Mouse (Mus musculus) ZHBTc4 (cell line): ENCODE data around the gene Arhgef3.

Experiments used
- DNase-seq: peaks from one replicate; pipeline ENCODE4 v3.0.0-alpha.2; 2011; ENCODE audit warnings: low read depth, low spot score

Gene Arhgef3

DNA sequence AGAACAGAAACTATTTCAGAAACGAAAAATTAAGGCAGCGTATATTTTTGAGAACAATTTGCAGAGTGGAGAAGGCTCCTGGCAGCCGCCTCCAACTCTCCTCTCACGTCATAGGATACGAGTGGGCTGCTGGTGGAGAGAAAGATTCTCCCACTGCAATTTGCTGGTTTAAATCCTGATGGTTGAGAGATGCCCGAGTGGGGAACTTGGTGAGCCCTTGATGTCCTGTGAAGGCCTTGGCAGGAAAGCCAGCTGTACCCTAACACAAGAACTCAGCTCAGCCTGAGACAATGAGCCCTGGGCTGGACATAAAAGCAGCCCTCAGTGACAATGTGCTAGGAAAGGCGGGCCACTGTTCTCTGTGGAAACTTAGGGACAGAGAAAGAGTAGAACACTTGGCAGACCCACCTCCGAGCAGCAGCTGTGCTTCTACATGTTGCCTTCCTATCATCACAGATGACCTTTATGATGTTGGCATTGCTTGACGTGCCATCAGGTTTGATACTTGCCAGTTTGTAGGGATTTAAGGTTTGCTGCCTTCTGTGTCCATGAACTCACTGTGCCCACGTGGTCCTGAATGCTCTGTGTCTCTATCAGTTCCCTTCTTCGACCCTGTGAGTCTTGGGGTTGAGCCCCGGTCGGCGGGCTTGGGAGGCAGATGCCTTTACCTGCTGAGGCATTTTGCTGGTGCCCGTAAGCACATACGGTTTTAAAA, 154.4 kb downstream of the Arhgef3 start:
- no peak for DNase-seq

DNA sequence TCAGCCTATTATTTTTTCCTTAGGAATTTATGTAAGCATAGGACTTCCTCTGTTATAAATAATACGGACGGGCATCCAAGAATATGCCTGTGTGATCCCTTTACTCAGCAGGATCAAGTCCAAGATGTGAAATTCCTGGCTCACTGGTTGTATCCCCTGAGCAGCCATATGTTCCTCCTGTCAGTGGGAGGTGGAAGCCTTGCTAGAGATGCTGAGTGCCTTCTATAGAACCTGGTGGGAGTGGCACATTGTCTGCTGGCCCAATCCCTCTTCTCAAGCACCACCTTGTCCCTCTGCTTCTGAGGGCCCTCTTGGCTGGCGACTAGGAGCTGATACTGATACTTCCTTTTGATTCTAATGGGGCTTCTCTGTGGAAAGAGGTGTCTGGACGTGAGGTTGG, 155.1 kb downstream of the Arhgef3 start:
- DNase-seq, result no peak

DNA sequence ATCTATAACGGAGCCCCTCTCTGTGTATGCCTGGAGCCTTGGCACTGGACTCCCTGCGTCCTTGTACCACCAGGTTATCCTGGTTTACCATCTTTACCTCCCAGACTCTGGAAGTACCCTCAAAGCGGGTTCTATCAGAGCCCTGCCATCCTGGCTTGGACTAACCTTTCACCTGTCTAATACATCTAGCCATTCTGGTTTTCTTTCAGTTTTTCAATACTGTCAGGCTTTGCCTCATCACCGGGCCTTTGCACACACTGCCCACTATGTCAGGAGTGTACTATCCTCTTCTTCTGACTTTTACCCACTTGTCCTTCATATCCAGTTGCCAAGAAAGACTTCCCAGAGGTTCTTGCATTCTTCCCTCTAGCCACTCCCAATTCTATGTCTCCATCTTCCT, 155.8 kb downstream of the Arhgef3 start:
- DNase-seq, result no peak

DNA sequence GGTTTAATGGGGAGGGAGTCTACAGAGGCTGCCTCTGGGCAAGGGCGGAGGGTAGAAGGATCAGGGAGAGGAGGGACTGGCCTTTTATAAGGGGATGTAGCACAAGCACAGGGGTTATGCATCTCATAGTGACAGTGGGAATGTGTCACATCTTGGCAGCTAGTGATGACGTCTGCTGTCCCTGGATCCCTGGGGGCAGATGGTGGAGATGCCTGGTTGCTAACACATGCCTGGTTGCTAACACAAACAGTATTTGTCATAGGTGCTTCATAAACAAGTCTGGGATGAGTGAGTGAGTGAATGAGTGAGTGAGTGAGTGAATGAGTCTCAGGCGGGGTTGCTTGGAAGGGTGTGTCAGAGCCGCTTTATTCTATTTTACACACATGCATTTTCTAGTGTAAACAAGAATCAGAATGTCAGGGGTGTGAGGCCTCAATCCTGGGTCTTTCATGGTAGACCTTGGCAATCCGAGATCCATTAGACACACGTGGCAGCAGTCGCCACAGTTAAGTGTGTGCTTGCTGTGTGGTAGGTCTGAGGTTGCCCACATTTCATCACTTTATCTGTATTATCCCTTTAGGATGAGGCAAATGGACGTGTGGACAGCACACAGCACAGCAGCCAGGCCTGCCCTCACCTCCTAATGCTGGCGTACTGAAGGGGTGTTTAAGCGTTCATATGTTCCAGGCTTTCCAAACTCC, 156.8 kb downstream of the Arhgef3 start:
- DNase-seq, result no peak

DNA sequence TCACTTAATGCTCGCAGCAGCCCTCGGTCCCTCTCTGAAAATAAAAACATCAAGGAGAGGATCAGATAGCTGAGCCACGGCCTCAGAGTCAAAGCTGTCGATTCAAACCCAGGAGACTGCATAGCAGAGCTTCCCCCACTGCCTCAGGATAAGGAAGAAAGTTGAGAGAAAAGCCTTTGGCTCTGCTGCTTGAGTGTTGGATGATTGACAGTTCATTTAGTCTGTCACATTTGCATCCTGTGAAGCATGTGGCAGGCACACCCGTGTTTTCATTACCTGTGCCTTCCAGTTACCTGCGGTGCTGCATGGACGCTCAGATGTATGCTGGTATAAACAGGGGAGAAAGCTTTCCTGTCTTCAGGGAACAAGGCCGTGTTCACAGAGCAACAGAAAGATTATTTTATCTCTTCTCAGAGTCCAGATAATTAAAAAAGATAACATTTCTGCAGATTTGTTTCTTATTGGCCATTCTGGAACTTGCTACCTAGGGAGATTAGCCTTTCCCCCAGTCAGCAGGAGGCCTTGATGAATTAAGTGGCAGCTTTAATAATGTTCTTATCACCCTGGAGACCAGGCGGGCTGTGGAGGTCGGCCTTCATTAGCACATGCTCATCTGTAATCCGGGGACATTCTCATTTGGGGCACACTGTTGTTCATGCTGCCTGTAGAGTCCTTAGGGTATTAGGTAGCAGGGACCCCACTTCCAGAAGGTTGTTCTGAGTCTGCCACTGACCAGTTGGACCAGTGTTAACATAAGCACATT, 157.6 kb downstream of the Arhgef3 start:
- peak; percentile 77 for DNase-seq

DNA sequence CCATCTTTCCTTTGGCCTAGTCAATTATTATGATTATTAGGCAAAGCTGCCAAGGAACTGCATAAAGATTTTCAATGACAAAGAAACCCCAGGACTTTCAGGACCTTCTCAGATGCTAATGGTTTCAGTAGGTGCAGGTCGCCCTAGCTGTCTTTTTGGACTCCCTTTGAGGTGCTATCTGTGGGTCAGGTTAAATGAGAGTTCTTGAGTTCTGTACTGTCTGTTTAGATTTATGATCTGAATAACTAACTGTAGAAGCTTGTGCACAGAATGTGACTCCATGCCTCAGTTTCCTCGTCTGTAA, 158.1 kb downstream of the Arhgef3 start:
- peak; percentile 81 for DNase-seq

DNA sequence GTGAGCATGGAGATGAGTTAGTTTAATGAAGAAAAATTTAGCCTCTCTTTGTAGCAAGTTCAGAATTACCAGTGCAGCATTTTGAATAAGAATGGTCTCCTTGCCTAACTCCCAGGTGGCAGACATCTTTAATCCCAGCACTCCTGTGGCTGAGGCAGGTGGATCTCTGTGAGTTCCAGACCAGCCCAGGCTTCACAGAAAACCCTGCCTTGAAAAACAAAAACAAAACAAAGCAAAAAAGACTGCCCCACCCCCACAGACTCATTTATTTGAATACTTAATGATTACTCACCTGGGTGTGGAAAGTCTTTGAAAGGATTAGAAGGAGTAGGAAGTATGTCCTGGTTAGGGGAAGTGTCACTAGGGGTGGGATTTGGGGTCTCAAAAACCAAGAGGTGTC, 158.5 kb downstream of the Arhgef3 start:
- DNase-seq, result peak; percentile 88

DNA sequence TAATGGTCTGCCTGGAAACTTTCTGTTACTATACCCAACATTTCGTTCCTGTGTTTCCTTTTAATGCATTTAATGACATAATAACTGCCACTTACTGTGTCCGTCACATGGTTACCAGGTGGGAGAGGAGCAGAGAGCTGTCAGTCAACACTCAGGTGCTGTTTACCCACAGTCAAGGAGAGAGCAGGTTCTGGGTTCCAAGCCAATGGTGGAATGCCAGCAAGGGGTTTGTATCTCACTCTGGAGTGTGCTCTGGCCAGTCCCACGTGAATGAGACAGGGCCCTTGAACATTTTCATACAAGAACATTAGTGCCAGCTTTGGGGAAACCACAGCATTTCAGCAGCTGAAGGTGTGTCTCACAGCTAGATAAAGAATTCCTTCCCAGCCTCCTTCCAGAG, 162.6 kb downstream of the Arhgef3 start:
- DNase-seq, result no peak

DNA sequence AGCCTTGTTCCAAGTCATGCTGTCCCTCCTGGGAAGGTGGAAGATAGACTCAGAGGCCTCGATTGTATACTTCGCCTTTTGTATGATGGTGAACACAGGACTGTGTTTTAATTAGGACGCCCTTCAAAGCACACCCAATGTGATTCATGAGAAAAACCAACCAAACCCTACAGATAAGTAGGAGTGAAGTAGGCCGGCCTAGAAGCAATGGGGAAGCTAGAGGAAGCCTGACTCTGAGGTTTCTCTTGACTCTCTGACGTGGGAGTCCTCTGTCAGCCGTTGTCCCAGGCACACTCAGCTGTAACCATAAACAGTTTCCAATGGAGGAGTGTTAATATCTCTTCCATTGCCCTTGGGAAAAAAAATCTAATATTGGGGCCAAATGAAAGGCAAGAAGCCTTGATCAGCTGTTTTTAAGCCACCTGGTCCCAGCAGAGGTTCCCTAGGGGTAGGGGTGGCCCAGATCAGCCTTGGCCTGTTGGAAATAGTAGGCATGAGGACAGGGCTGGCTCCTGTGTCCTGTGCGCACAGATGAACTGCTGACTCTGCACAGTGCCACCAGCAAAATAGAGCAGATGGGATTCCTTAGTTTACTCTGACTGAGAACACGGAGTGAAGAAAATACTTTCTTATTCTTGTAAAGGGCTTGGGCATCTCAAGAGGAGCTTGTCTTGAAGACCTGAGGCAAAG, 165.6 kb downstream of the Arhgef3 start:
- no peak for DNase-seq

DNA sequence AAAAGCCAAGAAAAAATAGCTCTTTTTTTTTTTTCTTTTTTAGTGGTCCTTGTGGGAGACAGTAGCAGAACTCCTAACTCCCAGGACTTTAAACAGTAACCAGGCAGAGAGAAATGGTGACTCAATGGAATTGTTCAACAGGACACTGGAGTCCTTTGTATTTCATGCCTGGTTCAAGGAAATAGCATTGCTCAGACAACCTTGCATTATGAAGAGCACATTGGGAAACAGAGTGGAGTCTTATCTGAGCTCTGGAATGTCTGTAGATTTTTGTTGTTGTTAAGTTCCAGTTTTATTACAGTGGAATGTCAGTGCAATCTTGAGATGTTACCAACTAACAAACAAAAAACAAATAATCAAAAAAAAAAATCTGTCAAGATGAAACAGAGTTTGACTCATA, 169.3 kb downstream of the Arhgef3 start:
- no peak for DNase-seq

DNA sequence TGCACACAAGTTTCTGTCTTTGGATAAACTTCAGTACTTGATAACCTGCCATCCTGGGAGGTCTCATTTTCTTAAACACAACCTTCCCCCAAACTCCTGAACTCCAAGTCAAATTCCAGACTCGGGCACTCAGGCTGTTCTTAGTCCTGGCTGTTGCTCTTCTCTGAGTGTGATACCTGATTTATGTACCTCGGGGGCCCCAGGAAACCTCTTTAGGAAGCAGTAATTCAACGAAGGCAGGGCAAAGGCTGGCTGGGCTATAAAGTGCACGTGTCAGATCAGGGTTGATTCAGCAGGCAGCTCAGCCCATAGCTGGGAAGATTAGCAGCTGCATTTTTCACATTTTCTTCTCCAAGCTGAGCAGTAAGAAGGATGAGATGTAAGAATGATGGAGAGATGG, 171.5 kb downstream of the Arhgef3 start:
- no peak for DNase-seq

DNA sequence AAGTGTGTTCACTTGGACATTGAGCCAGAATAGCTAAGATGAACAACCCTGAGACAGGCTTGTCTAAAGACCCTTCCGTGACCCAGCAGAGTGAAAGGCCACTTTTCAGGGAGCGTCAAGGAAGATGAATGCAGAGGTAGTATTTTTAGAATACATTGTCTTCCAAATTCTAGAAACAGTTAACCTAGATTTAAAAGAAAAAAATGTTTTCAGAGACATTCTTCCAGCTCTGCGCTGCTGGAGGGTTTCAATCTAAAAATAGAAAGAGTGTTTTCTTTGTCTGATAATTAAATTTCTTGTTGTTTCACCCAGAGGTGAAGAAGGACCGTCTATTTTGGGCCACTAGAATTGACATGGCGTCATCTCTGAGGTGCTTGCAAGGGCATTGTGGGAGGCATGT, 174.4 kb downstream of the Arhgef3 start:
- no peak for DNase-seq

DNA sequence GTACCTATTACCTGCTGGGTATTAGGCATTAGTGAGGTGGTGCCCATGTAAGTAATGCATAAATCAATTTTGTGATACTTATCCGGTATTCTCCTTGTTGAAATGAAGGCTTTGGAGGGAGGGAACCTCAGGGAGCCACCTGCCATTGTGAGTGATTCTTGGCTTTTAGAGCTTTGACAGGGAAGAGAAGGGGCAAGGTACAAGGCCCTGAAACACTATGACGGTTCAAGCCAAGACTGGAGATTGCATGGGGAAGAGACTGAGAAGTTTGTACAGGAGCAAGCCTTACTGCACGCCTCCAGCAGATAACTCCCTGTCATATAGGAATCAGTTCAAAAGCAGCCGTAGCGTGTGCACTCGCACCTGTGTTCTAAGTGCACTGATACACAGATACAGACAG, 177.4 kb downstream of the Arhgef3 start:
- no peak for DNase-seq

DNA sequence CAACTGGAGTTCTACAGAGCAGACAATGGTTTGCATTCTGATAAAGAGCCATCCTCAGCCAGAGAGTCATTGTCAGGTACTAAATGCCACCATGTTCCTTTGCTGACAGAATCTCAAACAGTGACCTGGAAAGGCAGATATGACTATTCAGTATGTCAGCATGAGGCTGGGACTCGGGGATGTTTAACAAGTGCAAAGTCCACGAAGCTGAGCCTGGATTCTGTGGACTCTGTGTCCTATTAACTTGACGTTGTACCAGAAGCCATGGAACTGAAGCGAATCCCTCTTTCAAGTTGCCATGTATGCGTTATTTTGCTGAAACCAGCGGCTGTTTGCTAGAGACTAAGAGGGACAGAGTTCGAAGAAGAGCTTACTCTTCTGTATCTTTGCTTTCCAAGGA, 181.1 kb downstream of the Arhgef3 start:
- DNase-seq, result no peak

DNA sequence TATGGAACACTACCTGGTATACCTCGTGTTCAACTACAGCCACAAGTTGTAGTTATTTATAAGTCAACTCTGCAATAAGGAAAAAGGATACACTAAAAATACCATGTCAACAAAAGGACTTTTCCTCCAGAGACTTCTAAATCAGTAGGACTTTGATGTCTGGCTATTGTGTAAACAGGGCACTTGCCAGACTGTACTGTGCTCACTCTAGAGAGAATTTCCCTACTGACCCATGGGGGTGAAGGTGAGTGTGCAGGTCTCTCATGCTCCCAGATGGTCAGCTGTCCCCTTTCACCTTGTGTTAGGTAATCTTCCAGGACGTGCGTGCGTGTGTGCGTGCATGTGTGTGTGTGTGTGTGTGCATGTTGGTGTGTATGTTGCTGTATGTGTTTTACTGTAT, 182.3 kb downstream of the Arhgef3 start:
- no peak for DNase-seq

DNA sequence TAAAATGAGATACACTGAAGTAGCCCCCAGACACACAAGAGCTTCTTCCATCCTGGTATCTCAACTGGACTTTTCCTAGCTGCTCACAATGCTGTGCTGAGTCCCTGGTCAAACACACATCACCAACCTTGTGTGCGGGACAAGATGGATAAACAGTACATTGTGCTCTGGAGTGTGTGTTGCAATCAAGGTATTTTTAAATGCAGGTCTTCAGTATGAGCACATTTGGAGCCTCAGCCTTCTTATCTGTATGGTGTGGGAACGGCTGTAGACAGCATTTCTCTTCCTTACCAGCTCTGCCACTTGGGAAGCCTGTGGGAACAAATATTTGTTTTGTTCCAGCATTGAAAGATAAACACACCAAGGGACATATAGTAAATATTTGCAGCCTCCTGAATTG, 184.2 kb downstream of the Arhgef3 start:
- DNase-seq, result no peak

DNA sequence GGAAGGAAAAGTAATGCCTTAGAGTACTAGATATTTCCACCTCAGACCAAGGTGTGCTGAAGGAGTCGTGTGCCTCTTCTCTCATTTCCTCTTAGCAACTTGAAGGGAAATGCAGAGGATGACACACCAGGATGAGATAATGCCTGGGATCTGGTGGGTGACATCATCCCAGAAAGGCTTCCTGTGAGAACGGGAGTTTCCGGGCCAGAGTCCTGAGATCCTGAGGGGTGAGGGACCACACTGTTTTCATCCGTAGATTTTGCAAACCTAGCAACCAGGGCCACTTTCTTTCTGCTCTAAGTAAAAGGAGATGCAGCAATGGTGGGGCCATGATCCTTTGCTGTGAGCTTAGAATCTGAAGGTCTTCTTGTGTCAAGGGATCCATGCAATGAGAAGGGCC, 185.0 kb downstream of the Arhgef3 start:
- DNase-seq, result no peak

DNA sequence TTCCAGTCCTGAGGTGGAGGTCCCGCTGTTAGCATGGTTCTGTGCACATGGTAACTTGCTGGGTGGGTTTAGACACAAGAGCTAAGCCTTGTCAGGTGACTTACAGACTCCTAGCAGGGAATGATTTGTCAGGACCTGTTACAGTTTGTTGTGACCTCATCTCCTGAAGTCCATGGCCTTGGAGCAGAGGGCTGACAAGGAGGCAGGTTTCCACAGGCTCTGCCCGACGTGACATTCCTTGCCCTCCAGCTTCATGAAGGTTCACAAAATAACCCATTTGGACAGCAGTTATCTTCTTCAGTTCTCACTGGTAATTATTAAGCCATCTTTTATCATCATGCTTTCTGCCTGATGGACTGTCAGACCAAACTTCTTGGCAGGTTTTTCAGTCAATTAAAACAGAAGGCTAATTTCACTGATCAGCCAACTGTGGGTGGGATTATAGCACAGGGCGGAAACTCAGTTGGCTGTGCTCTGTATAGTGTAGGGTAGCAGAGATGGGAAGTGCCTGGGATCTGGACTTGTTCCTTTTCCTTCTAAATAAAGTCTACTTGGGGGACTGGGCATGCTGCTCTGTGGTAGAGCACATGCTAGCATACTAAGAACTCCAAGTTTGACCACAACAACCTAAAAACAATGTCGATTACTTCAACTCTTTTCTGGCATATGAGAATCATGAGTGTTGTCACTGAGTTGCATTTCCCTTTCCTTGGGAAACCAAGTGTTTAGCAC, 187.2 kb downstream of the Arhgef3 start:
- no peak for DNase-seq

DNA sequence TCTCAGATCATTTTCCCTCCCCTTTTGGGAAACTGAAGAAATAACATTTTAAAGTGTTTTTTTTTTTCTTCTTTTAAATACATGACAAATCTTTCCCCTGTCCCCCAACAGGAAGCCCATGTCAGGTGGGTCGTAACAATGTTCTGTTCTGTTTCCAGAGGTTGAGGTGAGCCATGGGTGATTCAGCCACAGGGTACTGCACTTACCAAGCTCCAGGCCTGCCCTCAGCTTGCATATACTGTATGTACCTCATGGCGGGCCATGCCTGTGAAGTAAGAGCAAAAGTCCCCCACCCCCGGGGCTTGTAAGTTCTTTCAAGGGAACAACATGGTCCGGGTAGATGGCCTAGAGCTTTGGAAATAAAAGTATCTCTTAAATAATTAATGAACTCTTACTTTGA, 188.6 kb downstream of the Arhgef3 start:
- no peak for DNase-seq

DNA sequence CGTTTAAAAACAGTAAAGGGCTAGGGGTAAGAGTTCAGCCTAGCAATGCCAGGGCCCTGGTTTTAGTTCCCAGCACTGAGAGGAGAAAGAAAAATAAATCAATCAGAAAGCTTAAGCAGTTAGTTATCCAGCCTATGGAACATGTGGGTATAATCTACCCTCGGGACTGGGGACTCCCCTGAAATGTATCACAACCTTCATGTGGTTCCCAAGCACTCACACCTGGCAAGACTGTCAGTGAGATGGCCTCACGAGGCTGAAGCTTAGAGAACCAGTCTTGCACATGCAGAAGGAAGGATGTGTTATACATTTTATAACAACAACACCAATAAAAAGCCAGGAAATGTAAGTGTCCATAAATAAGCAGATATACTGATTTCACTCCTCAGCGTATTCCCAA, 189.7 kb downstream of the Arhgef3 start:
- no peak for DNase-seq

DNA sequence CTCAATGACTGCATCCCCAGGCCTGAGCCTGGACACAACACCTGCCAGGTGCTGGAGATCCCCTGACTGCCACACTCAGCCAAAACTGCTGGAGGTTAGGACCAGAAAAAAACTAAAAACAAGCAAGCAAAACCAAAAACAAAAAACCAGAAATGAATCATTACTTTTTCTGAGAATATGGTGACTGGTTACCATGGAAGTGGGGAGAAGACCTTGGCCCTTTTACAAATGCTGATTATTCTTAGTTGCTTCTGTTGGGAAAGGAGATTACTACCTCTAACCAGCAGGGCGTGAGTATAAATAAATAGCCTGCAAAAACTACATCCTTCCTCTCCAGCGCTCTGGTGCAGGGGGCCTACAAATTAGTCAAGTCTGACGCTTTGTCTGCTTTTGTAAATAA, 194.1 kb downstream of the Arhgef3 start:
- no peak for DNase-seq
